Mouse (Mus musculus) embryonic facial prominence, embryonic 15.5 days (tissue): Measurements from ENCODE around the gene Tvp23a. TPM values are rescaled to one million over a fixed set of nuclear protein-coding genes. Genes with fewer than 3 reads are reported as not detected.

Experiments
- ATAC-seq: fragments of 200-750 bp; cut with Nextera tagmentation; 2 replicates; pipeline ENCODE4 v1.8.0; 2017; ENCODE audit warnings: low read depth, moderate TSS enrichment; ENCODE audit not compliant: insufficient number of reproducible peaks, low FRiP score, low TSS enrichment
- H3K27ac ChIP-seq: fragments of 300-500 bp; sonication (generic); replicated peaks from 2 replicates; pipeline ENCODE4 v1.5.1; 2015; ENCODE audit warnings: mild to moderate bottlenecking, inconsistent platforms
- H3K27me3 ChIP-seq: fragments of 300-500 bp; sonication (generic); 2 replicates; pipeline ENCODE4 v1.6.1; 2015; ENCODE audit warnings: inconsistent platforms
- H3K36me3 ChIP-seq: fragments of 300-500 bp; sonication (generic); 2 replicates; pipeline ENCODE4 v1.6.1; 2015; ENCODE audit warnings: mild to moderate bottlenecking, inconsistent platforms
- H3K4me1 ChIP-seq: fragments of 300-500 bp; sonication (generic); 2 replicates; pipeline ENCODE4 v1.6.1; 2015; ENCODE audit warnings: inconsistent platforms
- H3K4me2 ChIP-seq: fragments of 300-500 bp; sonication (generic); replicated peaks from 2 replicates; pipeline ENCODE4 v1.6.1; 2015; ENCODE audit warnings: mild to moderate bottlenecking, inconsistent platforms
- H3K4me3 ChIP-seq: fragments of 300-500 bp; sonication (generic); replicated peaks from 2 replicates; pipeline ENCODE4 v1.5.1; 2015; ENCODE audit warnings: mild to moderate bottlenecking, inconsistent platforms
- H3K9ac ChIP-seq: fragments of 300-500 bp; sonication (generic); 2 replicates; pipeline ENCODE4 v1.6.1; 2015; ENCODE audit warnings: inconsistent platforms
- H3K9me3 ChIP-seq: fragments of 300-500 bp; sonication (generic); replicated peaks from 2 replicates; pipeline ENCODE4 v1.6.1; 2016; ENCODE audit warnings: inconsistent platforms
- WGBS: fragments of 180-500 bp; shearing (Covaris S2); methylation state at CpG from one replicate; pipeline ENCODE4 v1.1.7; 2015; 5-methylcytosine and 5-hydroxymethylcytosine counted together
- polyA plus RNA-seq: library from polyadenylated mRNA; unstranded; fragments of >200 nt; fragmentation: Nextera tagmentation; extraction: Ambion mirVana; gene quantifications from 2 replicates; pipeline ENCODE4 v1.2.1, GENCODE M21; 2015

The Tvp23a gene
- polyA plus RNA-seq, 1 experiment from 2014 or later: 17.5 TPM

- no peak within 1 kb of the TSS for H3K4me3 ChIP-seq
- no peaks in the 10 kb centered on the region for H3K4me1 ChIP-seq
- H3K36me3 ChIP-seq: no peaks in the 10 kb centered on the region
- no peaks in the 10 kb centered on the region for H3K9me3 ChIP-seq
- no peak within 1 kb of the TSS for H3K27ac ChIP-seq
- no peak within 1 kb of the TSS for H3K9ac ChIP-seq
- H3K27me3 ChIP-seq: no peaks in the 10 kb centered on the region
- WGBS: 77% methylated on average over 5 of the region's 5 CpGs
- H3K4me2 ChIP-seq: no peak within 1 kb of the TSS
- no peak for ATAC-seq
Measured at GRCm38 (mm10) chr16:10479857-10480256, 32.7 kb upstream of the Tvp23a start, which contains the start of gene Ciita. Gene Ciita (plus strand): TSS chr16:10480059.

GRCm38 (mm10) chr16:10475919-10476318, 28.8 kb upstream of the Tvp23a start:
- Histone ChIP-seq H3K4me2 (no peak overlapping the region), H3K27ac (no peak overlapping the region), H3K9me3 (no peaks in the 10 kb centered on the region), H3K9ac (no peak overlapping the region), H3K36me3 (no peaks in the 10 kb centered on the region), H3K27me3 (no peaks in the 10 kb centered on the region), H3K4me1 (no peaks in the 10 kb centered on the region), H3K4me3 (no peak overlapping the region)
- no peak for ATAC-seq
- WGBS: 64% methylated on average over 2 of the region's 2 CpGs

GRCm38 (mm10) chr16:10474956-10475355, 27.8 kb upstream of the Tvp23a start:
- H3K27me3 ChIP-seq: no peaks in the 10 kb centered on the region
- no peak overlapping the region for H3K9ac ChIP-seq
- H3K27ac ChIP-seq: no peak overlapping the region
- H3K4me1 ChIP-seq: no peaks in the 10 kb centered on the region
- whole genome bisulfite sequencing: 67% methylated on average over 3 of the region's 3 CpGs
- H3K9me3 ChIP-seq: no peaks in the 10 kb centered on the region
- no peak for ATAC-seq
- no peak overlapping the region for H3K4me3 ChIP-seq
- H3K4me2 ChIP-seq: no peak overlapping the region
- H3K36me3 ChIP-seq: no peaks in the 10 kb centered on the region

- Histone ChIP-seq H3K4me1 (no peaks in the 10 kb centered on the region), H3K4me3 (no peak overlapping the region), H3K4me2 (no peak overlapping the region), H3K36me3 (no peaks in the 10 kb centered on the region), H3K9ac (no peak overlapping the region), H3K9me3 (no peaks in the 10 kb centered on the region), H3K27me3 (no peaks in the 10 kb centered on the region), H3K27ac (no peak overlapping the region)
- no peak for ATAC-seq
- WGBS: 79% methylated on average over 3 of the region's 3 CpGs
Measured at GRCm38 (mm10) chr16:10471950-10472349, 24.8 kb upstream of the Tvp23a start.

- no peak overlapping the region for H3K4me2 ChIP-seq
- H3K9ac ChIP-seq: no peak overlapping the region
- H3K36me3 ChIP-seq: no peaks in the 10 kb centered on the region
- no peak for ATAC-seq
- H3K27me3 ChIP-seq: no peaks in the 10 kb centered on the region
- no peak overlapping the region for H3K27ac ChIP-seq
- no peaks in the 10 kb centered on the region for H3K4me1 ChIP-seq
- 56% methylated on average over 1 of the region's 1 CpGs for WGBS
- H3K4me3 ChIP-seq: no peak overlapping the region
- no peaks in the 10 kb centered on the region for H3K9me3 ChIP-seq
Measured at GRCm38 (mm10) chr16:10468201-10468600, 21.0 kb upstream of the Tvp23a start.

GRCm38 (mm10) chr16:10467391-10468107, 20.4 kb upstream of the Tvp23a start:
- Histone ChIP-seq H3K4me3 (no peak overlapping the region), H3K9ac (no peak overlapping the region), H3K4me2 (no peak overlapping the region), H3K27ac (no peak overlapping the region), H3K9me3 (no peaks in the 10 kb centered on the region), H3K36me3 (no peaks in the 10 kb centered on the region), H3K4me1 (no peaks in the 10 kb centered on the region), H3K27me3 (no peaks in the 10 kb centered on the region)
- 21% methylated on average over 11 of the region's 11 CpGs for WGBS
- no peak for ATAC-seq

GRCm38 (mm10) chr16:10465011-10465681, 18.0 kb upstream of the Tvp23a start:
- ATAC-seq: no peak

GRCm38 (mm10) chr16:10461178-10461577, 14.0 kb upstream of the Tvp23a start:
- H3K27me3 ChIP-seq: no peaks in the 10 kb centered on the region
- H3K4me1 ChIP-seq: no peaks in the 10 kb centered on the region
- H3K4me2 ChIP-seq: no peak overlapping the region
- H3K9me3 ChIP-seq: no peaks in the 10 kb centered on the region
- 91% methylated on average over 2 of the region's 2 CpGs for WGBS
- no peak overlapping the region for H3K27ac ChIP-seq
- no peaks in the 10 kb centered on the region for H3K36me3 ChIP-seq
- no peak for ATAC-seq
- H3K4me3 ChIP-seq: no peak overlapping the region
- no peak overlapping the region for H3K9ac ChIP-seq

More at GRCm38 (mm10) chr16:10465011-10465681, 18.0 kb upstream of the Tvp23a start:
- H3K9ac ChIP-seq: no peak overlapping the region
- 13% methylated on average over 4 of the region's 4 CpGs for WGBS
- H3K4me1 ChIP-seq: no peaks in the 10 kb centered on the region
- H3K9me3 ChIP-seq: no peaks in the 10 kb centered on the region
- H3K27ac ChIP-seq: no peak overlapping the region
- no peak overlapping the region for H3K4me3 ChIP-seq
- H3K4me2 ChIP-seq: no peak overlapping the region
- no peaks in the 10 kb centered on the region for H3K27me3 ChIP-seq
- no peaks in the 10 kb centered on the region for H3K36me3 ChIP-seq

- WGBS: 71% methylated on average over 2 of the region's 2 CpGs
- ATAC-seq: no peak
- H3K36me3 ChIP-seq: no peaks in the 10 kb centered on the region
- no peaks in the 10 kb centered on the region for H3K9me3 ChIP-seq
- no peak overlapping the region for H3K4me2 ChIP-seq
- H3K9ac ChIP-seq: no peak overlapping the region
- H3K27ac ChIP-seq: no peak overlapping the region
- H3K4me3 ChIP-seq: no peak overlapping the region
- H3K4me1 ChIP-seq: no peaks in the 10 kb centered on the region
- H3K27me3 ChIP-seq: no peaks in the 10 kb centered on the region
Measured at GRCm38 (mm10) chr16:10460188-10460587, 13.0 kb upstream of the Tvp23a start.

- Histone ChIP-seq H3K4me2 (no peak overlapping the region), H3K4me3 (no peak overlapping the region), H3K4me1 (no peaks in the 10 kb centered on the region), H3K27me3 (no peaks in the 10 kb centered on the region), H3K36me3 (no peaks in the 10 kb centered on the region), H3K9ac (no peak overlapping the region), H3K9me3 (no peaks in the 10 kb centered on the region), H3K27ac (no peak overlapping the region)
- WGBS: 35% methylated on average over 3 of the region's 3 CpGs
- ATAC-seq: no peak
Measured at GRCm38 (mm10) chr16:10454583-10454974, 7.4 kb upstream of the Tvp23a start.

- Histone ChIP-seq H3K27me3 (no peaks in the 10 kb centered on the region), H3K9ac (no peak overlapping the region), H3K36me3 (no peaks in the 10 kb centered on the region), H3K4me1 (no peaks in the 10 kb centered on the region), H3K9me3 (no peaks in the 10 kb centered on the region), H3K27ac (no peak overlapping the region), H3K4me2 (no peak overlapping the region), H3K4me3 (no peak overlapping the region)
- 75% methylated on average over 6 of the region's 6 CpGs for WGBS
- no peak for ATAC-seq
Measured at GRCm38 (mm10) chr16:10453872-10454582, 6.9 kb upstream of the Tvp23a start.
